Mouse (Mus musculus) kidney, adult 2 months (tissue): ENCODE results near the gene Rsc1a1. TPM values are rescaled to one million over a fixed set of nuclear protein-coding genes. Genes with fewer than 3 reads are reported as not detected.

Experiments used
- DNase-seq: peaks from one replicate; pipeline ENCODE4 v3.0.0; 2021
- H3K27ac ChIP-seq: fragments of 200-500 bp; 2 replicates; pipeline ENCODE4 v1.5.1; 2012; ENCODE audit warnings: low read depth, low read length, control low read depth, inconsistent platforms; ENCODE audit not compliant: insufficient read depth
- H3K27me3 ChIP-seq: fragments of 200-500 bp; replicated peaks from 2 replicates; pipeline ENCODE4 v1.6.1; 2012; ENCODE audit warnings: mild to moderate bottlenecking, moderate library complexity, low read length, inconsistent platforms; ENCODE audit not compliant: control insufficient read depth, insufficient read depth
- H3K36me3 ChIP-seq: fragments of 200-500 bp; 2 replicates; pipeline ENCODE4 v1.6.1; 2012; ENCODE audit warnings: mild to moderate bottlenecking, moderate library complexity, low read length, inconsistent platforms; ENCODE audit not compliant: control insufficient read depth, insufficient read depth
- H3K4me1 ChIP-seq: fragments of 200-500 bp; 2 replicates; pipeline ENCODE4 v1.6.1; 2011; ENCODE audit warnings: low read length; ENCODE audit not compliant: control insufficient read depth, insufficient read depth
- H3K4me3 ChIP-seq: fragments of 200-500 bp; 2 replicates; pipeline ENCODE4 v1.5.1; 2011; ENCODE audit warnings: mild to moderate bottlenecking, low read depth, low read length, control low read depth; ENCODE audit not compliant: insufficient read depth
- CTCF ChIP-seq: fragments of 200-500 bp; conservative IDR thresholded peaks from 2 replicates; pipeline ENCODE4 v1.5.1; 2011; ENCODE audit warnings: low read depth, mild to moderate bottlenecking, control low read depth, low read length, moderate library complexity, mixed read lengths; ENCODE audit not compliant: insufficient read depth, insufficient read length
- POLR2A ChIP-seq: fragments of 200-500 bp; IDR thresholded peaks from one replicate; pipeline ENCODE4 v1.6.1; 2011; ENCODE audit warnings: low read depth, low read length, control low read depth
- WGBS: fragments of 180-500 bp; shearing (Covaris S2); methylation state at CpG from one replicate; pipeline ENCODE4 v1.1.7; 2018; 5-methylcytosine and 5-hydroxymethylcytosine counted together
- polyA plus RNA-seq: library from polyadenylated mRNA; depleted of rRNA; stranded (reverse); fragments of >200 nt; gene quantifications from 2 replicates; pipeline ENCODE4 v1.2.3, GENCODE M21; 2012

The Rsc1a1 gene
- polyA plus RNA-seq, 1 experiment, result 18.2 TPM

DNA sequence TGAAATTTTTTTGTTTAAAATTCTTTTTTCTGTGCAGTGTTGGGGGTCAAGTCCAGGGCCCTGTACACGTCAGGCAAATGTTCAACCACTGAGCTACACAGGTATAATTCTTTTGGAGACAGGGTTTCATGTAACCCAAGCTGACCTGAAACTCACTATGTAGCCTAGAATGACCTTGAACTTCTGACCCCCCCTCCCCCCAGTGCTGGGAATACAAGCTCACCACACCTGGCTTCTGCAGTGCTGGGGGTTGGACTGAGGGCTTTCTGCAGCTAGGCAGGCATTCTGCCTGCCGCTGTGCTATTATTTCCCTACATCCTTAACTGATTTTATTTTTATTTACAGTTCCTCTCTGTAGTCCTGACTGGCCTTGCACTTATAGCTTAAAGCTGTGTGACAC is 6.4 kb downstream of the Rsc1a1 start:
- no peak overlapping the region for H3K27ac ChIP-seq
- peaks cover 1% of the 10 kb centered on the region; the same call in 1 of the 2 replicates for H3K36me3 ChIP-seq
- TF ChIP-seq POLR2A, result no peak
- TF ChIP-seq CTCF, result no peak
- 85% methylated on average over 2 of the region's 2 CpGs for WGBS
- no peak overlapping the region for H3K4me3 ChIP-seq
- H3K4me1 ChIP-seq, result no peaks in the 10 kb centered on the region
- DNase-seq, result no peak
- no peaks in the 10 kb centered on the region for H3K27me3 ChIP-seq

DNA sequence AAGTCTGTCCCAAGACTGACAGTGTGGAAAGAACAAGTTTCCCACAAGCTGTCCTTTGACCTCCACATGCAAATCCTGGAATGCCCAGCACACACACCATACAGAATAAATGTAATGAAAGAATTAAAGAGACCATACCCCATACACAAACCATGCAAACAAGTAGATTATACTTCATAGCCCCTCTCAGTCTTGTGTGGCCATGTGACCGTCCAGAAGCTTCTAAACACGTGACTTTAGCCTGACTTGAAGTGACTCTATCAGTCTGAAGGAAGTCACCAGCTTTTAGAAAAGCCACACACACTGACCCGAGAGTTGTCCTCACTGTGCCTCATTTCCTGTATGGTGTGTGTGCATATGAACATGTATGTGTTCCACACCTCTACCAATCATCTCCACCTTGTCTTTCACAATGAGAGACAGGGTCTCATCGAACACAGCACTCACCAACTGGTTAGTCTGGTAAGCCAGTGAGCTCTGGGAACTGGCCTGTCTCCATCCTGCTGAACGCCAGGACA is 8.9 kb downstream of the Rsc1a1 start:
- Histone ChIP-seq H3K4me1 (no peaks in the 10 kb centered on the region), H3K36me3 (no peaks in the 10 kb centered on the region), H3K27ac (no peak overlapping the region), H3K4me3 (no peak overlapping the region), H3K27me3 (no peaks in the 10 kb centered on the region)
- no peak for DNase-seq
- WGBS, result 81% methylated on average over 5 of the region's 5 CpGs
- TF ChIP-seq POLR2A (no peak), CTCF (no peak)

DNA sequence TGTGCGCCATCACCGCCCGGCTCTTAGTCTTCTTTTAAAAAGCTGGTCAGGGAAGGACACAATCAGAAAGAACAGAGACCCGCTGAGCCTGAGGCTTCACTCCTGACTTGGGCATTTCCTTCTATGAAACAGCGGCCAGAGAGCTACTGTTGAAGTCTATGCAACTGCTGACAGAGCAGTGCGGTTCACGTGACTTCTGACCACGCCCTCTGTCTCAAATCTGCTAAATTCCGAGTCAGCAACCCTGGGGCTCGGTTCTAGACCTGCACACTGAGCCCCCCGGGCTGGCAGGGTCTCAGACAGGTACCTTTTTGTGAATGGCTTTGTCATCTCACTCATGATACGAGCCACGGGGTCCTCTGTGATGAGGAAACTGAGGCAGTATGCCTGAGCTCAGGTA is 13.1 kb downstream of the Rsc1a1 start:
- no peaks in the 10 kb centered on the region for H3K36me3 ChIP-seq
- no peak overlapping the region for H3K4me3 ChIP-seq
- H3K27me3 ChIP-seq, result no peaks in the 10 kb centered on the region
- 74% methylated on average over 13 of the region's 13 CpGs for WGBS
- peak; percentile 38 for DNase-seq
- no peak overlapping the region for H3K27ac ChIP-seq
- TF ChIP-seq CTCF (no peak), POLR2A (no peak)
- H3K4me1 ChIP-seq, result no peaks in the 10 kb centered on the region

DNA sequence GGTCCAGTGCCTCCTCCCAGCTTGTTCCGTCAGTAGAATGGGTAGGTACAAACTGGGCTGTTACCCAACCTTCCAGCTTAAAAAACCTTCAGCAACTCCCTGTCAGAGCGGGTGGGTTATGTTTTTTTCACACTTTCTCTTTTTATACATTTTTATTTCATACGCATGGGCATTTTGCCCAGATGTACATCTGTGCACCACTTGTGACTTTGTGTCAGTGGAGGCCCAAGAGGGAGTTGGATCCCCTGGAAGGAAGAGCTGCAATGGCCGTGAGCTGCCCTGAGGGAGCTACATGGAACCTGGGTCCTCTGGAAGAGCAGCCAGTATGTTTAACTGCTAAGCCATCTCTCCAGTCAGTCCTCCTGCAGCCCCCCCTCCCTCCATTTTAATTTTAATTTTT is 14.0 kb downstream of the Rsc1a1 start:
- H3K4me3 ChIP-seq, result no peak overlapping the region
- H3K36me3 ChIP-seq, result no peaks in the 10 kb centered on the region
- no peaks in the 10 kb centered on the region for H3K27me3 ChIP-seq
- no peaks in the 10 kb centered on the region for H3K4me1 ChIP-seq
- TF ChIP-seq POLR2A, result no peak
- TF ChIP-seq CTCF, result no peak
- WGBS, result 85% methylated on average over 4 of the region's 4 CpGs
- no peak for DNase-seq
- H3K27ac ChIP-seq, result no peak overlapping the region

GRCm38 (mm10) chr4:141669898-141670712 is 15.3 kb downstream of the Rsc1a1 start:
- 79% methylated on average over 18 of the region's 18 CpGs for WGBS
- H3K4me1 ChIP-seq, result no peaks in the 10 kb centered on the region
- TF ChIP-seq POLR2A (no peak), CTCF (no peak)
- H3K36me3 ChIP-seq, result no peaks in the 10 kb centered on the region
- H3K27ac ChIP-seq, result no peak overlapping the region
- no peak overlapping the region for H3K4me3 ChIP-seq
- peak; percentile 40 for DNase-seq
- no peaks in the 10 kb centered on the region for H3K27me3 ChIP-seq

DNA sequence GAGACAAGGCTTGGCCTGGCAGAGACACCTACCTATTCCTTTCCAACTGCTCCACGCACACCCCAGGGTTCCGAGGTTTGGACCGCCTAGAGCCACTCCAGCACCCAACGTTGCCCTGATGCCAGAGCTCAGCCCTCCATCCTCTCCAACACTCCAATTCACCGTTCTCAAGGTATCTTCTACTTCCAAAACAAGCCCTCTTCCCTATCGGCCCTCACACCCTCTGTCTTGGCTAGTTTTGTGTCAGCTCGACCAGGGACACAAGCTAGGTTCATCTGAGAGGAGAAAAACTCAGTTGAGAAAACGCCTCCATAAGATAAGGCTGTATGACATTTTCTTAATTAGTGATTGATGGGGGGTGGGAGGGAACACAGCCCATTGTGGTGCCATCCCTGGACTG is 20.6 kb downstream of the Rsc1a1 start, which contains the start of gene Plekhm2:
Gene Plekhm2, minus strand, starts transcription at position 101 of the 400 bp plus-strand sequence.
- Histone ChIP-seq H3K4me1 (peaks cover 5% of the 10 kb centered on the region; the same call in 1 of the 2 replicates), H3K27ac (peak within 1 kb of the TSS; percentile 53), H3K27me3 (no peaks in the 10 kb centered on the region), H3K4me3 (peak within 1 kb of the TSS; percentile 89), H3K36me3 (no peaks in the 10 kb centered on the region)
- TF ChIP-seq POLR2A (no peak), CTCF (no peak)
- no peak for DNase-seq
- WGBS, result 73% methylated on average over 8 of the region's 8 CpGs

GRCm38 (mm10) chr4:141664011-141664745 is 21.2 kb downstream of the Rsc1a1 start:
- Histone ChIP-seq H3K4me1 (peaks cover 5% of the 10 kb centered on the region; the same call in 1 of the 2 replicates), H3K4me3 (peak overlapping the region; percentile 89), H3K36me3 (no peaks in the 10 kb centered on the region), H3K27me3 (no peaks in the 10 kb centered on the region), H3K27ac (peak overlapping the region; percentile 53)
- WGBS, result 2% methylated on average over 60 of the region's 60 CpGs
- DNase-seq, result peak; percentile 80
- TF ChIP-seq POLR2A, result no peak
- TF ChIP-seq CTCF, result no peak
